Mouse (Mus musculus): ENCODE measurements at regions not wholly inside any gene's neighbourhood (a gene's known extent, or its start where the extent isn't known, plus 50 kb on each side); places are given as distances from the start of the nearest gene placed in this dataset.
"Not testable (repeated sequence)": the region's sequence is repeated elsewhere in the genome, so short reads cannot be mapped to it uniquely, and the experiment has no call there.

DNA sequence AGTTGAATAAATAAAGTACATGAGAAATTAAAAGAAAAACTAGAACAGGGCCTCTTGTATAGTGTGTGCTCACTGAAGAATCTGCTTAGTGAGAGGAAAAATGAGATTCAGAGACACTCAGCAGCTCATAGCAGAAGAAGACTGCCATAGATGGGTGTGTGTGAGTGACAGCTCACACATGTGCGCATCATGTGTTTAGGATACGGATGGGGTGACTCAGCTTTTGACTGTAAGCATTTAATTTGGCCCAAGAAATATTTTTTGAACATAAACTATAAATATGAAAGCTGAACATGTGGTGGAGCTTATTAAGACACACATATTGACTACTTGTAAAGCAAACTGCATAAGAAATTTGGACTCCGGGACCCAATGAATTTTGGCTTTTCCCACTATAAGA is 136.1 kb upstream of the 1700025G04Rik start:
- WGBS = 93% methylated on average over 3 of the region's 3 CpGs
- Histone ChIP-seq H3K36me3 (ENCODE audit: control insufficient read depth, insufficient read depth, low read length) (no peaks in the 10 kb centered on the region), H3K4me3 (ENCODE audit: insufficient read depth, low read depth, low read length) (no peak overlapping the region), H3K4me1 (ENCODE audit: control insufficient read depth, insufficient read depth, low read length) (no peaks in the 10 kb centered on the region), H3K27ac (ENCODE audit: insufficient read depth, low read depth, low read length) (no peak overlapping the region), H3K27me3 (replicated peaks; ENCODE audit: control insufficient read depth, insufficient read depth, low read length) (no peaks in the 10 kb centered on the region)
- TF ChIP-seq CTCF (conservative IDR thresholded peaks at IDR 0.05; ENCODE audit: insufficient read depth, insufficient read length, low read depth, low read length) (no peak), POLR2A (IDR thresholded peaks at IDR 0.05; ENCODE audit: low read depth, low read length) (no peak)
- DNase-seq = no peak

DNA sequence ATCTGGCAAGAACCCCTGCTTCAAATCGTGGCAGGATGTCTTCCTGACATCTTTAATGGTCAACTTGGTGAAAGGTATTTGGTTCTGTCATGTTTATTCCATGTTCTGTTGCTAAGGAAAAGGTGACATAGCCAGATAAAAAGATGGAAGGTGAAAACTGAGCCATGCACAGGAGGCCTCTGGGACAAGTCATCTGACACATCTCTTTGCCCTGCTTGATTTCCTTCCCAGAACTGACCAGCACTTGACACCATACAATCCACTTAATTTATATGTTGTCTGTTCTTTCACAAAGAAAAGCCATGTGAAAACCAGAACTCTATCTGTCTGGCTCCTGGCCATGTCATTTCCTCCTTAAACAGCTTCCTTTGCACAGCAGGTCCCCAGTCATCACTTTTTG is 133.7 kb upstream of the 1700025G04Rik start:
- peak; percentile 73 for DNase-seq
- 37% methylated on average over 1 of the region's 1 CpGs for WGBS
- H3K4me3 ChIP-seq (ENCODE audit: insufficient read depth, low read depth, low read length) = no peak overlapping the region
- H3K36me3 ChIP-seq (ENCODE audit: control insufficient read depth, insufficient read depth, low read length) = no peaks in the 10 kb centered on the region
- no peak overlapping the region for H3K27ac ChIP-seq (ENCODE audit: insufficient read depth, low read depth, low read length)
- no peak for TF ChIP-seq CTCF (conservative IDR thresholded peaks at IDR 0.05; ENCODE audit: insufficient read depth, insufficient read length, low read depth, low read length)
- no peak for TF ChIP-seq POLR2A (IDR thresholded peaks at IDR 0.05; ENCODE audit: low read depth, low read length)
- no peaks in the 10 kb centered on the region for H3K27me3 ChIP-seq (replicated peaks; ENCODE audit: control insufficient read depth, insufficient read depth, low read length)
- no peaks in the 10 kb centered on the region for H3K4me1 ChIP-seq (ENCODE audit: control insufficient read depth, insufficient read depth, low read length)

DNA sequence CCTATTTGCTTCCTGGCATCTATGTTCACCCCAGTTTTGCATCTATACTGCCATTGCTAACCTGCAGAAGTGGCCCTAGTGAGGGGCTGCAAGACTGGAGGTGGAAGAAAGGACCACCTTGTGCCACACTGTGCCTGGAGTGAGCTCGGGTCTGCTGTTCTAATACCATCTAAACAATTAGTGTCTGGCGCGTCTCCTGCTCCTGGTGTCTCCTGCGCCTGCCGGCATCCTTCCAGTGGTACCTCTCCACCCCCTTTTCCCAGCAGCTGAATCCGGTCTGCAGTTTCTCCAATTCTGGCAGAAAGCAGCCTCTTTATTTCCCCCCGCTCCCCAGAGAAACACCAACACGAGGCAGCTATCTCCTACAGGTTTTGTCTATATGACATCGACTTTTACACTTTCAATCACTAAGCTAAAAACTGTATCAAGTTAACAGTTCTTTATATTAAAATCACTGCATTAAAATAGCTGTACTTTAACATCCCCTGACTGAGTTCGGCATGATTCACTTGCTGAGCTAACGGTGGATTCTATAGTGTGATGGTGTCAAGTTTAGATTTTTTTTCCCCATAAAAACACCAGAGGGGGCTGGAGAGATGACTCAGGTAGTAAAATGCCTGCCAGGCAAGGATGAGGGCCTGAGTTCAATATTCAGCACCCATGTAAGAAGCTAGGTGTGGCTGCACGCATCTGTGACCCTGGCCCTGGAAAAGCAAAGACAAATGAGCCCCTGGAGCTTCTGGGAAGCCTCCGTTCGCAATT is 131.1 kb upstream of the 1700025G04Rik start:
- Histone ChIP-seq H3K4me3 (ENCODE audit: insufficient read depth, low read depth, low read length) (no peak overlapping the region), H3K27ac (ENCODE audit: insufficient read depth, low read depth, low read length) (no peak overlapping the region), H3K4me1 (ENCODE audit: control insufficient read depth, insufficient read depth, low read length) (no peaks in the 10 kb centered on the region), H3K36me3 (ENCODE audit: control insufficient read depth, insufficient read depth, low read length) (no peaks in the 10 kb centered on the region), H3K27me3 (replicated peaks; ENCODE audit: control insufficient read depth, insufficient read depth, low read length) (no peaks in the 10 kb centered on the region)
- 89% methylated on average over 14 of the region's 14 CpGs for WGBS
- TF ChIP-seq CTCF (conservative IDR thresholded peaks at IDR 0.05; ENCODE audit: insufficient read depth, insufficient read length, low read depth, low read length) (no peak), POLR2A (IDR thresholded peaks at IDR 0.05; ENCODE audit: low read depth, low read length) (no peak)
- DNase-seq = no peak

DNA sequence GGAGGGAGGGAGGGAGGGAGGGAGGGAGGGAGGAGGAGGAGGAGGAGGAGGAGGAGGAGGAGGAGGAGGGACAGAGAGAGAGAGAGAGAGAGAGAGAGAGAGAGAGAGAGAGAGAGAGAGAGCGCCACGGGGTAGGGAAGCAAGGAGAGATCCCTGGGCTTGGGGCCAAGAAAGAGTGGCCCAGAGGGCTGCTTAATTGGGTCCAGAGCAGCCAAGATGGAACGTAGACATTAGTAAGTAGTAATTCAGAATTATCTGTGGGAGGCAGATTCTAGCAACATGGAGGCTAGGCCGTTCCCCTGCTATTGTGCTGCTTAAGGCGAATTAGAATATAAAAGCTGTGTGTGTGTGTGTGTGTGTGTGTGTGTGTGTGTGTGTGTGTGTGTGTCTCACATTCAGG is 129.8 kb upstream of the 1700025G04Rik start:
- 72% methylated on average over 5 of the region's 5 CpGs for WGBS
- not testable (repeated sequence) for DNase-seq

DNA sequence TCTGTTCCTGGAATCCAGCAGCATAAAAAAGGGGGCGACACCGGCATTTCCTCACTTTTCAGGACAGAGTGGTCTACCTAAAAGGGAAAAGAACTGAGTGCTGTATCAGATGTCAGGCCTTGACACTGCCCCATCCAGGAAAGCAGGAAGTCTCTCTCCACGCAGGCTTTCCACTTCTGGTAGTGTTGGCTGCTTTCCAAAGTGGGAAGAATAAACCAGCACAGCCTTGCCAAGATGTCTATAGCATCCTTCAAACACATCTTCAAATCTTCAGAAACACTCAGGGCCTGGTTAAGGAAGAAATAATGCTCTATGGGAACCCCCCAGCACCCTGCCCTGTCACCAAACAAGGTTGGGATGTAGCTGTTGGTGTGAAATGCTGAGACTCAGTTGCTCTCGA is 127.5 kb upstream of the 1700025G04Rik start:
- no peak for TF ChIP-seq POLR2A (IDR thresholded peaks at IDR 0.05; ENCODE audit: low read depth, low read length)
- H3K27me3 ChIP-seq (replicated peaks; ENCODE audit: control insufficient read depth, insufficient read depth, low read length) = no peaks in the 10 kb centered on the region
- WGBS = 44% methylated on average over 4 of the region's 4 CpGs
- no peaks in the 10 kb centered on the region for H3K4me1 ChIP-seq (ENCODE audit: control insufficient read depth, insufficient read depth, low read length)
- H3K36me3 ChIP-seq (ENCODE audit: control insufficient read depth, insufficient read depth, low read length) = no peaks in the 10 kb centered on the region
- H3K4me3 ChIP-seq (ENCODE audit: insufficient read depth, low read depth, low read length) = no peak overlapping the region
- H3K27ac ChIP-seq (ENCODE audit: insufficient read depth, low read depth, low read length) = no peak overlapping the region
- peak; percentile 55 for DNase-seq

More for the DNA sequence above, 129.8 kb upstream of the 1700025G04Rik start:
- H3K4me3 ChIP-seq (ENCODE audit: insufficient read depth, low read depth, low read length); H3K4me1 ChIP-seq (ENCODE audit: control insufficient read depth, insufficient read depth, low read length); H3K36me3 ChIP-seq (ENCODE audit: control insufficient read depth, insufficient read depth, low read length); H3K27me3 ChIP-seq (replicated peaks; ENCODE audit: control insufficient read depth, insufficient read depth, low read length); H3K27ac ChIP-seq (ENCODE audit: insufficient read depth, low read depth, low read length): not testable (repeated sequence)

DNA sequence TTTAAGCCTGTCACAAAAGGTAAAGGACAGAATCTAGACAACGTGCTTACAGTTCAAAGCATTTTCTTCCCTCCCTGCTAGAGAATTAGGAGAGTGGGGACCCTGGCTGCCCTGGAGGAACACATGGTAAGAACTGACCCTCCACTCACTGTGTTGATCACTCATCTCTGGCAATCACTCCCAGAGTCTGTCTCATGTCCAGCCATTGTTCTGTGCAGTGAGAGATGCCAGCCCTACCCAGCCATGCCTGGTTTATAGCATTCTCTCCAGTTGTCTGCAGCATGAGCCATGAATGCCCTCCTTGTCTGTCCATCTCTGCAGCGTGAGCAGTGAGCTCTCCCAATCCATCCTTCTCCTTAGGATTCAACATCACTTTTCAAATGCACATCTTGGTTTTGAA is 124.5 kb upstream of the 1700025G04Rik start:
- 82% methylated on average over 2 of the region's 2 CpGs for WGBS
- no peak overlapping the region for H3K27ac ChIP-seq (ENCODE audit: insufficient read depth, low read depth, low read length)
- no peak overlapping the region for H3K4me3 ChIP-seq (ENCODE audit: insufficient read depth, low read depth, low read length)
- H3K36me3 ChIP-seq (ENCODE audit: control insufficient read depth, insufficient read depth, low read length) = no peaks in the 10 kb centered on the region
- H3K4me1 ChIP-seq (ENCODE audit: control insufficient read depth, insufficient read depth, low read length) = no peaks in the 10 kb centered on the region
- TF ChIP-seq POLR2A (IDR thresholded peaks at IDR 0.05; ENCODE audit: low read depth, low read length) (no peak), CTCF (conservative IDR thresholded peaks at IDR 0.05; ENCODE audit: insufficient read depth, insufficient read length, low read depth, low read length) (no peak)
- no peak for DNase-seq
- H3K27me3 ChIP-seq (replicated peaks; ENCODE audit: control insufficient read depth, insufficient read depth, low read length) = no peaks in the 10 kb centered on the region

DNA sequence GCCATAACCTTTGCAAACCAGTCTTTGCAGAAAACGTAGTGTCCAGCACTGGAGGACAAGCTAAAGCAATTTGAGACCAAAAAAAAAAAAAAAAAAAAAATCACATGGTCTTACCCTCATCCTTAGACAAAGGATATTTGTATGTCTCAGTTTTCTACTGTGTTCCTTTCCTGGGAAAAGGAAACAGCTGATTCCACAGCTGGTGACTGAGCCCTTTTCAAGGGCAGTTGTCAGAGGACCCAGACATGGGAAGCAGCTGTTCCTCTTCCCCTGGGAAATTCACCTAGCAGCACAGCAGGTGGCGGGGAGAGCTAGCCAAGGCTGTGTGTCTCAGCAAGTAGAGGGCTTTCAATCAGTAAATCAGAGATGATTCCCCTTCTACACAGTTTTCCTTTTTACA is 113.3 kb upstream of the 1700025G04Rik start:
- no peak overlapping the region for H3K4me3 ChIP-seq (ENCODE audit: insufficient read depth, low read depth, low read length)
- DNase-seq = no peak
- no peaks in the 10 kb centered on the region for H3K36me3 ChIP-seq (ENCODE audit: control insufficient read depth, insufficient read depth, low read length)
- no peaks in the 10 kb centered on the region for H3K27me3 ChIP-seq (replicated peaks; ENCODE audit: control insufficient read depth, insufficient read depth, low read length)
- H3K4me1 ChIP-seq (ENCODE audit: control insufficient read depth, insufficient read depth, low read length) = no peaks in the 10 kb centered on the region
- 40% methylated on average over 2 of the region's 2 CpGs for WGBS
- no peak for TF ChIP-seq POLR2A (IDR thresholded peaks at IDR 0.05; ENCODE audit: low read depth, low read length)
- no peak for TF ChIP-seq CTCF (conservative IDR thresholded peaks at IDR 0.05; ENCODE audit: insufficient read depth, insufficient read length, low read depth, low read length)
- H3K27ac ChIP-seq (ENCODE audit: insufficient read depth, low read depth, low read length) = no peak overlapping the region

Measured in kidney, adult 2 months (tissue).